Mouse (Mus musculus) lung, embryonic 14.5 days (tissue): Measurements from ENCODE around the gene Hectd3. TPM values are rescaled to one million over a fixed set of nuclear protein-coding genes. Genes with fewer than 3 reads are reported as not detected.
A peak's percentile ranks its signal among the peaks of the same experiment; 100 is the strongest.

Experiments
- ATAC-seq: fragments of 200-750 bp; cut with Nextera tagmentation; 2 replicates; pipeline ENCODE4 v1.8.0; 2017; ENCODE audit warnings: mild to moderate bottlenecking, moderate TSS enrichment, moderate library complexity; ENCODE audit not compliant: insufficient read depth
- DNase-seq: peaks from one replicate; pipeline ENCODE4 v3.0.0-alpha.2; 2015
- H3K27ac ChIP-seq: fragments of 300-500 bp; sonication (generic); 2 replicates; pipeline ENCODE4 v1.5.1; 2014; ENCODE audit warnings: low read depth, mild to moderate bottlenecking, moderate library complexity
- H3K27me3 ChIP-seq: fragments of 300-500 bp; sonication (generic); 2 replicates; pipeline ENCODE4 v1.6.1; 2014; ENCODE audit warnings: low read length, control low read depth; ENCODE audit not compliant: insufficient read depth
- H3K36me3 ChIP-seq: fragments of 300-500 bp; sonication (generic); 2 replicates; pipeline ENCODE4 v1.6.1; 2014; ENCODE audit warnings: control low read depth; ENCODE audit not compliant: insufficient read depth
- H3K4me1 ChIP-seq: fragments of 300-500 bp; sonication (generic); 2 replicates; pipeline ENCODE4 v1.6.1; 2014; ENCODE audit warnings: antibody characterized with exemption, control low read depth; ENCODE audit not compliant: insufficient read depth
- H3K4me2 ChIP-seq: fragments of 300-500 bp; sonication (generic); 2 replicates; pipeline ENCODE4 v1.6.1; 2014; ENCODE audit warnings: mild to moderate bottlenecking
- H3K4me3 ChIP-seq: fragments of 300-500 bp; sonication (generic); 2 replicates; pipeline ENCODE4 v1.5.1; 2014; ENCODE audit warnings: low read depth, low read length
- H3K9ac ChIP-seq: fragments of 300-500 bp; sonication (generic); 2 replicates; pipeline ENCODE4 v1.6.1; 2014
- H3K9me3 ChIP-seq: fragments of 300-500 bp; sonication (generic); 2 replicates; pipeline ENCODE4 v1.6.1; 2016; ENCODE audit warnings: low read depth, low read length, control low read depth
- CTCF ChIP-seq: IDR thresholded peaks from 2 replicates; pipeline ENCODE4 v1.5.1; 2016; ENCODE audit warnings: antibody characterized with exemption, low read depth
- WGBS: fragments of 180-500 bp; shearing (Covaris S2); extraction: QIAGEN DNeasy Blood & Tissue Kit; methylation state at CpG from one replicate; pipeline ENCODE4 v1.1.7; 2014; 5-methylcytosine and 5-hydroxymethylcytosine counted together
- polyA plus RNA-seq: library from polyadenylated mRNA; unstranded; fragments of >200 nt; fragmentation: Nextera tagmentation; extraction: Ambion mirVana; gene quantifications from 2 replicates; pipeline ENCODE4 v1.2.1, GENCODE M21; 2014

The Hectd3 gene
- polyA plus RNA-seq, 1 experiment from 2014 or later: 9.1 TPM

- no peak overlapping the region for H3K27ac ChIP-seq
- no peak overlapping the region for H3K4me3 ChIP-seq
- DNase-seq (no peak), ATAC-seq (no peak)
- H3K4me2 ChIP-seq: no peak overlapping the region
- H3K9ac ChIP-seq: no peak overlapping the region
- WGBS: 67% methylated on average over 6 of the region's 6 CpGs
- H3K36me3 ChIP-seq: peaks cover 23% of the 10 kb centered on the region
- no peaks in the 10 kb centered on the region for H3K9me3 ChIP-seq
- H3K27me3 ChIP-seq: no peaks in the 10 kb centered on the region
- no peaks in the 10 kb centered on the region for H3K4me1 ChIP-seq
- TF ChIP-seq CTCF: no peak
Measured at GRCm38 (mm10) chr4:116989731-116990130, 5.4 kb upstream of the Hectd3 start.

GRCm38 (mm10) chr4:116991366-116991765, 3.8 kb upstream of the Hectd3 start:
- peak; percentile 91 for DNase-seq
- H3K4me1 ChIP-seq: no peaks in the 10 kb centered on the region
- H3K9me3 ChIP-seq: no peaks in the 10 kb centered on the region
- H3K27ac ChIP-seq: no peak overlapping the region
- no peak overlapping the region for H3K9ac ChIP-seq
- peaks cover 23% of the 10 kb centered on the region for H3K36me3 ChIP-seq
- no peak overlapping the region for H3K4me2 ChIP-seq
- no peaks in the 10 kb centered on the region for H3K27me3 ChIP-seq
- WGBS: 15% methylated on average over 7 of the region's 7 CpGs
- H3K4me3 ChIP-seq: no peak overlapping the region
- TF ChIP-seq CTCF: peak; percentile 95
- ATAC-seq: no peak

- no peaks in the 10 kb centered on the region for H3K9me3 ChIP-seq
- H3K4me1 ChIP-seq: no peaks in the 10 kb centered on the region
- under 1% methylated on average over 38 of the region's 38 CpGs for WGBS
- DNase-seq: peak; percentile 98
- no peak for TF ChIP-seq CTCF
- peak within 1 kb of the TSS; percentile 56; the same call in 1 of the 2 replicates for H3K27ac ChIP-seq
- peak within 1 kb of the TSS; percentile 97 for H3K4me2 ChIP-seq
- peaks cover 27% of the 10 kb centered on the region for H3K36me3 ChIP-seq
- H3K9ac ChIP-seq: peak within 1 kb of the TSS; percentile 72
- peak; percentile 91 for ATAC-seq
- peak within 1 kb of the TSS; percentile 86 for H3K4me3 ChIP-seq
- no peaks in the 10 kb centered on the region for H3K27me3 ChIP-seq
Measured at GRCm38 (mm10) chr4:116993672-116994621, 1.2 kb upstream of the Hectd3 start, which contains the start of gene Urod. TSS of gene Urod (minus strand) at chr4:116994413.

- ATAC-seq: no peak
Measured at GRCm38 (mm10) chr4:116995798-116996135, 650 bp downstream of the Hectd3 start.

GRCm38 (mm10) chr4:116999513-117000154, 4.5 kb downstream of the Hectd3 start:
- Histone ChIP-seq H3K36me3 (peaks cover 15% of the 10 kb centered on the region; the same call in 1 of the 2 replicates), H3K9ac (no peak overlapping the region), H3K9me3 (no peaks in the 10 kb centered on the region), H3K27me3 (no peaks in the 10 kb centered on the region), H3K4me3 (no peak overlapping the region), H3K4me2 (no peak overlapping the region), H3K4me1 (no peaks in the 10 kb centered on the region), H3K27ac (no peak overlapping the region)
- ATAC-seq (no peak), DNase-seq (no peak)
- WGBS: 89% methylated on average over 17 of the region's 17 CpGs
- no peak for TF ChIP-seq CTCF

More at GRCm38 (mm10) chr4:116995798-116996135, 650 bp downstream of the Hectd3 start:
- Histone ChIP-seq H3K9ac (peak overlapping the region; percentile 72), H3K36me3 (peaks cover 27% of the 10 kb centered on the region), H3K27ac (no peak overlapping the region), H3K9me3 (no peaks in the 10 kb centered on the region), H3K27me3 (no peaks in the 10 kb centered on the region), H3K4me1 (no peaks in the 10 kb centered on the region), H3K4me2 (peak overlapping the region; percentile 97), H3K4me3 (peak overlapping the region; percentile 86)
- WGBS: under 1% methylated on average over 16 of the region's 16 CpGs
- peak; percentile 48 for TF ChIP-seq CTCF
- DNase-seq: peak; percentile 52

GRCm38 (mm10) chr4:117001957-117002356, 6.8 kb downstream of the Hectd3 start:
- H3K36me3 ChIP-seq: peaks cover 15% of the 10 kb centered on the region; the same call in 1 of the 2 replicates
- no peak overlapping the region; the same call in 1 of the 2 replicates for H3K9ac ChIP-seq
- DNase-seq (no peak), ATAC-seq (no peak)
- 89% methylated on average over 16 of the region's 16 CpGs for WGBS
- H3K4me3 ChIP-seq: no peak overlapping the region
- H3K4me1 ChIP-seq: no peaks in the 10 kb centered on the region
- no peak overlapping the region for H3K27ac ChIP-seq
- H3K27me3 ChIP-seq: no peaks in the 10 kb centered on the region
- no peaks in the 10 kb centered on the region for H3K9me3 ChIP-seq
- H3K4me2 ChIP-seq: no peak overlapping the region
- TF ChIP-seq CTCF: no peak
